Mouse (Mus musculus): ENCODE measurements around the gene Ifi205. TPM values are rescaled to one million over a fixed set of nuclear protein-coding genes. Genes with fewer than 3 reads are reported as not detected.
"Not testable (repeated sequence)": the region's sequence is repeated elsewhere in the genome, so short reads cannot be mapped to it uniquely, and the experiment has no call there.

The Ifi205 gene
- polyA plus RNA-seq (2016; fragmentation: Nextera tagmentation; extraction: Ambion mirVana) = not detected in 2 replicates

GRCm38 (mm10) chr1:174031698-174032097, at the start of gene Ifi205:
Gene Ifi205, minus strand, starts transcription at chr1:174031810.
- Histone ChIP-seq H3K27ac (no peak within 1 kb of the TSS), H3K9me3 (replicated peaks) (no peaks in the 10 kb centered on the region), H3K27me3 (ENCODE audit: low read depth, poor library complexity, severe bottlenecking) (no peaks in the 10 kb centered on the region), H3K4me1 (no peaks in the 10 kb centered on the region), H3K4me3 (no peak within 1 kb of the TSS), H3K36me3 (no peaks in the 10 kb centered on the region)
- no peak for DNase-seq (ENCODE audit: low spot score)
- 63% methylated on average over 1 of the region's 1 CpGs for WGBS

GRCm38 (mm10) chr1:174066305-174066704, 34.7 kb upstream of the Ifi205 start, which contains the start of gene Olfr430:
Gene Olfr430, plus strand, starts transcription at chr1:174066605.
- H3K27ac ChIP-seq = no peak within 1 kb of the TSS
- H3K9me3 ChIP-seq (replicated peaks) = no peaks in the 10 kb centered on the region
- 95% methylated on average over 3 of the region's 3 CpGs for WGBS
- no peak within 1 kb of the TSS for H3K4me3 ChIP-seq
- H3K36me3 ChIP-seq = no peaks in the 10 kb centered on the region
- no peaks in the 10 kb centered on the region for H3K27me3 ChIP-seq (ENCODE audit: low read depth, poor library complexity, severe bottlenecking)
- H3K4me1 ChIP-seq = no peaks in the 10 kb centered on the region
- no peak for DNase-seq (ENCODE audit: low spot score)

GRCm38 (mm10) chr1:174055248-174055647, 23.6 kb upstream of the Ifi205 start:
- no peaks in the 10 kb centered on the region for H3K36me3 ChIP-seq
- no peaks in the 10 kb centered on the region for H3K4me1 ChIP-seq
- H3K27me3 ChIP-seq (ENCODE audit: low read depth, poor library complexity, severe bottlenecking) = no peaks in the 10 kb centered on the region
- H3K4me3 ChIP-seq = no peak overlapping the region
- WGBS = 88% methylated on average over 2 of the region's 2 CpGs
- no peaks in the 10 kb centered on the region for H3K9me3 ChIP-seq (replicated peaks)
- no peak for DNase-seq (ENCODE audit: low spot score)
- H3K27ac ChIP-seq = no peak overlapping the region

DNA sequence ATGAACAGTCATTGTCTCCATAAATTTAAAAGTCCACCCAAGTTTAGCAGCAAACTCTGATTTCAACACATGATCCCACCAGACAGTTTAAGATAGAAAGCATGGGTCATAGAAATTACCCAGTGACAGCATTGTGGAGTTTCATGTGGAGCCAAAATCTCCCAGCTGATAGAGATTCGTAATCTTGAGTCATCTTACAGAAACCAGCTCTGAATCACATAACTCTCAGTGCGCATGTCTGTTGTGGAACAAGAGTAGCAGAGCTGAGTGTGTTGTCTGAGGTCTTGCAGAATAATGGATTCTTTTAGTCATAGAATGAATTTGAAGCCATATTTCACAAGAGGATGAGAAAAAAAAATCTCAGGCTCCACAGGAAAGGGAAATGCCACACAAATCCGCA, 21.4 kb upstream of the Ifi205 start:
- H3K27me3 ChIP-seq (ENCODE audit: low read depth, poor library complexity, severe bottlenecking) = no peaks in the 10 kb centered on the region
- no peak for DNase-seq (ENCODE audit: low spot score)

DNA sequence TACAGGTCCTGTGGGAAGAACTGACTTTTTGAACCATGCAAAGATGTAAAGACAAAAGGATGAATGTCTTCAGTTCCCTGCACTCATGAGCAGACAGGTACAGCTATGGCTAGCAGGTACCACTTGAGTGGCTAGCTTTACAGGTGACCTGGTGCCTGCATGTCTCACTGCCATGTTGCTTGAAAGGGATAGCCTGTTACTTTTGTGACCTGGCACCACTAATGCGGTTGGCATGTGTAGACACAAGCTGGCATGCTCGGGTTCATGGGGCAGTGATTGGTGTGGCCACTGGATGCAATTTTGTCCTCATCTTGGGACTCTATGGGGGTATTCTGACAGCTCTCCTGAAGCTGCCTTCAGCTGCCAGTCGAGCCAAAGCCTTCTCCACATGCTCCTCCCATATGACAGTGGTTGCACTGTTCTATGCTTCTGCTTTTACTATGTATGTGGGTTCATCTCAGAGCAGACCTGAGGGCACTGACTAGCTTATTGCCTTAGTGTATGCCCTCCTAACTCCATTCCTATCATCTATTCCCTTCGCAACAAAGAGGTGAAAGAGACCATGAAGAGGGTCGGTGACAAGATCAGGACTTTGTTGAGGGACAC, 20.4 kb upstream of the Ifi205 start:
- Histone ChIP-seq H3K4me3 (no peak overlapping the region), H3K27ac (no peak overlapping the region), H3K9me3 (replicated peaks) (no peaks in the 10 kb centered on the region), H3K4me1 (no peaks in the 10 kb centered on the region), H3K27me3 (ENCODE audit: low read depth, poor library complexity, severe bottlenecking) (no peaks in the 10 kb centered on the region), H3K36me3 (no peaks in the 10 kb centered on the region)
- 84% methylated on average over 5 of the region's 5 CpGs for WGBS
- no peak for DNase-seq (ENCODE audit: low spot score)

More for the DNA sequence above, 21.4 kb upstream of the Ifi205 start:
- Histone ChIP-seq H3K36me3 (no peaks in the 10 kb centered on the region), H3K4me3 (no peak overlapping the region), H3K27ac (no peak overlapping the region), H3K4me1 (no peaks in the 10 kb centered on the region), H3K9me3 (replicated peaks) (no peaks in the 10 kb centered on the region)
- WGBS = 90% methylated on average over 3 of the region's 3 CpGs

DNA sequence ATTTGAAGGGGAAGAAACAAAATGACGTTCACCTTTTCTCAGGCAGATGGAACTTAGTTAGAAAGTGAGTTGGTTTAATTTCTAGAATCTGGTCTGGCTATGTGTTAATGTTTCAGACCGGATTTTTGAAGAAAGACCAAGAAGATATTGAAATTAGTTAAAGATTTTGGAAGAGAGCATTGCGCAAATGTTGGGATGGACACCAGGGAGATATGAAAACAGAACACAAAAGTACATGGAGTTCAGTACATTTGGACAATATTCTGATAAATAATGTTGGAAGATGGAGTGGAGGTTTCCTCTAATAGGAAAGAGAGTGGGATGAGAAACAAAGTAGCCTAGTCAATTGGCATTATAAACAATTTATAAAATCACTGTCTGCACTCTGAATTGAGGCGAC, 19.9 kb upstream of the Ifi205 start:
- Histone ChIP-seq H3K9me3 (replicated peaks) (no peaks in the 10 kb centered on the region), H3K36me3 (no peaks in the 10 kb centered on the region), H3K27me3 (ENCODE audit: low read depth, poor library complexity, severe bottlenecking) (no peaks in the 10 kb centered on the region), H3K27ac (no peak overlapping the region), H3K4me3 (no peak overlapping the region), H3K4me1 (no peaks in the 10 kb centered on the region)
- DNase-seq (ENCODE audit: low spot score) = no peak
- 94% methylated on average over 4 of the region's 4 CpGs for WGBS

- WGBS = 92% methylated on average over 4 of the region's 4 CpGs
- no peaks in the 10 kb centered on the region for H3K36me3 ChIP-seq
- no peaks in the 10 kb centered on the region for H3K4me1 ChIP-seq
- no peak overlapping the region for H3K27ac ChIP-seq
- no peaks in the 10 kb centered on the region for H3K9me3 ChIP-seq (replicated peaks)
- H3K27me3 ChIP-seq (ENCODE audit: low read depth, poor library complexity, severe bottlenecking) = no peaks in the 10 kb centered on the region
- no peak for DNase-seq (ENCODE audit: low spot score)
- no peak overlapping the region for H3K4me3 ChIP-seq
Measured at GRCm38 (mm10) chr1:174050532-174050931, 18.9 kb upstream of the Ifi205 start.

DNA sequence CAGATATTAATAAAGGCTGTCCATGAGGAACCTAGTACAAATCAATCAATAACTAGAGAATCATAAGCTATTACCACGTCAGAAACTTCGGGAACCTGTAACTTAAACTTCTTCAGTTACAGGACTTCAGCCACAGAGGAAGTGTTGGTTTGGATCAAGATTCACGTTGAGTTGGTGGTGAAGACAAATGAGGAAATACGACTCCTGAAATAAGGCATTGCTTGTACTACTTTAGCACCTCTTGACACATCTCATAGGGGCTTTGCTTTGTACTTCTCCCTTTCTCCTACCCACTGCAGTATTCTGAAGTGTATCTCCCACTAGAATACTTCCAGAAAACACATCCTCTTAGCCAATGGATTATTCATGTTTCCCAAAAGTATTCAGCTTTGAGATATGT, 17.7 kb upstream of the Ifi205 start:
- not testable (repeated sequence) for H3K27me3 ChIP-seq (ENCODE audit: low read depth, poor library complexity, severe bottlenecking); H3K9me3 ChIP-seq (replicated peaks); DNase-seq (ENCODE audit: low spot score); H3K4me3 ChIP-seq; H3K27ac ChIP-seq; H3K36me3 ChIP-seq; H3K4me1 ChIP-seq
- WGBS = 75% methylated on average over 4 of the region's 4 CpGs

DNA sequence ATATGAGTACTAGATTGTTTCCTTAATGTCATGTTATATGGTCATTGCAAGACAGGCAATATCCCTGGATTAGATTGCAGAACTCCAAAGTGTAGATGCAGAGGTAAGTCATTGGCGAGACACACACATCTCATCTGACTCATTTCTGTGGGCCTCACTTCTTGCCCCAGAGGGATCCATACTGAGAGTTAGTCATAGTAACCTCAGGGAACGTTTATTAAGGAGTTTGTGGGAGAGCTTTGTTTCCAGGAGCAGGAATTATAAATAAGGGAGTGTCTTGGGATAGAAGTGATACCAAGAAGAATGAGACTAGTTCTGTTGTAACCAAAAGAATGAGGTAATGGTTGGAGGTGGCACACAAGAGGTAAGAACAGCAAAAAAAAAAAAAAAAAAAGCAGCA, 17.3 kb upstream of the Ifi205 start, which contains the start of gene Olfr432:
Gene Olfr432, plus strand, starts transcription at position 313 of the 400 bp plus-strand sequence.
- no peaks in the 10 kb centered on the region for H3K36me3 ChIP-seq
- H3K9me3 ChIP-seq (replicated peaks) = no peaks in the 10 kb centered on the region
- no peaks in the 10 kb centered on the region for H3K4me1 ChIP-seq
- H3K27me3 ChIP-seq (ENCODE audit: low read depth, poor library complexity, severe bottlenecking) = no peaks in the 10 kb centered on the region
- WGBS = 82% methylated on average over 2 of the region's 2 CpGs
- DNase-seq (ENCODE audit: low spot score) = no peak
- H3K4me3 ChIP-seq = no peak within 1 kb of the TSS
- H3K27ac ChIP-seq = no peak within 1 kb of the TSS

GRCm38 (mm10) chr1:174048227-174048626, 16.6 kb upstream of the Ifi205 start:
- H3K36me3 ChIP-seq; H3K27ac ChIP-seq; DNase-seq (ENCODE audit: low spot score); H3K9me3 ChIP-seq (replicated peaks); H3K27me3 ChIP-seq (ENCODE audit: low read depth, poor library complexity, severe bottlenecking); H3K4me3 ChIP-seq; H3K4me1 ChIP-seq: not testable (repeated sequence)
- WGBS = 90% methylated on average over 6 of the region's 6 CpGs

DNA sequence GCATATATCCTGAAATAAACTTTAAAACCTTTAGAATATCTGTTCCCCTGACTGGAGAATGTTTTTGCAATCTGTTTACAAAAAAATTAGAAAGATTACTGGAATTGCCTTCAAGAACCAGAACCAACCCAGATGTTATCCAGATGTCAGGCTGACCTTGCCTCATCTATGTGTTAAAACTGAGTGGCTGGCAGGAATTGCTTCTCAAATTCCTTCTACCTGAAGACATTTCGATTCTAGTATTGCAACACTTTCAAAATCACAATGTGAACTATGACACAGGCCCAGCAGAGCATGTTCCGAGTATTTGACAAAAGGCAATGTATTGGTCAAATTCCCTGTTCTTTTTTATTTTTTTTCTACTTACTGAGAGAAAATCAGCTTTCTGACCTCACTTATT, 12.8 kb upstream of the Ifi205 start:
- Histone ChIP-seq H3K4me1 (no peaks in the 10 kb centered on the region), H3K27ac (no peak overlapping the region), H3K9me3 (replicated peaks) (no peaks in the 10 kb centered on the region), H3K4me3 (no peak overlapping the region), H3K27me3 (ENCODE audit: low read depth, poor library complexity, severe bottlenecking) (no peaks in the 10 kb centered on the region), H3K36me3 (no peaks in the 10 kb centered on the region)
- 74% methylated on average over 2 of the region's 2 CpGs for WGBS
- no peak for DNase-seq (ENCODE audit: low spot score)

- H3K36me3 ChIP-seq; H3K27ac ChIP-seq; H3K9me3 ChIP-seq (replicated peaks); H3K27me3 ChIP-seq (ENCODE audit: low read depth, poor library complexity, severe bottlenecking); DNase-seq (ENCODE audit: low spot score); H3K4me1 ChIP-seq; H3K4me3 ChIP-seq: not testable (repeated sequence)
- 91% methylated on average over 12 of the region's 12 CpGs for WGBS
Measured at GRCm38 (mm10) chr1:174042091-174042884, 10.7 kb upstream of the Ifi205 start.

GRCm38 (mm10) chr1:174040523-174041177, 9.0 kb upstream of the Ifi205 start, which contains the start of gene Olfr433:
Gene Olfr433, plus strand, starts transcription at chr1:174040705.
- H3K4me3 ChIP-seq = no peak within 1 kb of the TSS
- 82% methylated on average over 7 of the region's 7 CpGs for WGBS
- no peak within 1 kb of the TSS for H3K27ac ChIP-seq
- DNase-seq (ENCODE audit: low spot score) = no peak
- H3K9me3 ChIP-seq (replicated peaks) = no peaks in the 10 kb centered on the region
- no peaks in the 10 kb centered on the region for H3K36me3 ChIP-seq
- H3K27me3 ChIP-seq (ENCODE audit: low read depth, poor library complexity, severe bottlenecking) = no peaks in the 10 kb centered on the region
- H3K4me1 ChIP-seq = no peaks in the 10 kb centered on the region

Measured in limb, embryonic 10.5 days (tissue).